Mouse (Mus musculus) mesoderm, embryonic 11.5 days (tissue): ENCODE measurements around the gene Ddx4.

Experiments used
- DNase-seq: peaks from one replicate; pipeline ENCODE4 v3.0.0-alpha.2; 2012; ENCODE audit warnings: low read depth, low spot score

Gene Ddx4

GRCm38 (mm10) chr13:112556501-112556900 lies 95.8 kb downstream of the Ddx4 start:
- DNase-seq = no peak

GRCm38 (mm10) chr13:112553304-112553703 lies 99.0 kb downstream of the Ddx4 start:
- DNase-seq = no peak

GRCm38 (mm10) chr13:112551641-112552548 lies 100.4 kb downstream of the Ddx4 start:
- DNase-seq = no peak
